Mouse (Mus musculus) urinary bladder, postnatal 36 days (tissue): ENCODE data around the gene Slc2a4.
"Not testable (repeated sequence)": the region's sequence is repeated elsewhere in the genome, so short reads cannot be mapped to it uniquely, and the experiment has no call there.

Experiments
- DNase-seq, 2 experiments: peaks; one replicate each; pipeline ENCODE4 v3.0.0; 2022; ENCODE audit warnings: low spot score in 2 of 2, mixed read lengths in 1 of 2

Slc2a4 gene

DNA sequence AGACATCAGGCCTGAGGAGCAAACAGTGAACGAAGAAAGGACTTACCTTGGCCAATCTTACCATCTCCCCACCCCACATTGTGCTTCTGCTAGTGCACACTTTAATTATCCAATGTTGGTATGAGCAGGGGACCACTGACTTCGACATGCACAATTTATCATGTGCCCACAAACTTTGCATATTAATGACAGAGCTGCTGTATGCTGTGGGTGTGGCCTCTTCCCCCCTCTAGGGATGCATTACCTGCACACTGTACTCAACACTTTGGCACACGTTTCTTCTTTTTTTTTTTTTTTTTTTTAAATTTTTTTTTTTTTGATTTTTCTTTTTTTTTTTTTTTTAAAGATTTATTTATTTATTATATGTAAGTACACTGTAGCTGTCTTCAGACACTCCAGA, 22.8 kb upstream of the Slc2a4 start:
- no peak for DNase-seq

DNA sequence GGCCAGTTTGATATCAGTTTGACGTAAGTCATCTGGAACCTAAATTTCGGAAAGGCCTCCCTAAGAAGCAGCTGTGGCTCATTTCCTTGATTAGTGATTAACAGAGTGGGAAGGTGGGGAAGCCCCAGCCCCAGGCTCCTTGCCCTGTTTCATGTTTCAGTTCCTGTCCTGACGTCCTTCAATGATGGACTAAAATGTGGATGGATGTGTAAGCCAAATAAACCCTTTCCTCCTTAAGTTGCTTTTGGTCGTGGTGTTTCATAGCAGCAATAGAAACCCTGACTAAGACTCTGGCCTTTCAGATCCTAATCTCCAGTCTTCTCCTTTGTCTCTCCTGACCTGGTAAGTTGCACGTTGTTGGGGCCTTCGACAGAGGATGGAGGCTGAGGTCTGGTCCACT, 22.2 kb upstream of the Slc2a4 start:
- no peak for DNase-seq

DNA sequence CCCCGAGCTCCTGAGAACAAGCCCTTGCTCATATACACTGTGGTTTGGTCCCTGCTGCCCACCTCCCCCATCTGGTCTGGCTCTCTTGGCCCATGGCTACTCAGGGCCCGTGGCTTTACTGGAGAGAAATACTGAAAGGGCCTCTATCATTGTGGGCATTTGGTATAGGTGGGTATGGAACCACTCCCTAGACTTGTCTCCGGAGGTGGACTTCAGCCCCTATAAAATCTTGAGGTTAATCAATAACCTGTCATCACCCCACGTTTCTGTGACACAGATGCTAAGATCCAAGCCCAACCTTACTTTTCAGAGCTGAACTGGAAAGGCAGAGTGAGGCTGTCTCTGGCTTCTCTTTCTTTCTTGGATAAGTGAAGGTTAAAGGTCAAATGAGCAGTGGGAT, 20.8 kb upstream of the Slc2a4 start:
- DNase-seq, result no peak

DNA sequence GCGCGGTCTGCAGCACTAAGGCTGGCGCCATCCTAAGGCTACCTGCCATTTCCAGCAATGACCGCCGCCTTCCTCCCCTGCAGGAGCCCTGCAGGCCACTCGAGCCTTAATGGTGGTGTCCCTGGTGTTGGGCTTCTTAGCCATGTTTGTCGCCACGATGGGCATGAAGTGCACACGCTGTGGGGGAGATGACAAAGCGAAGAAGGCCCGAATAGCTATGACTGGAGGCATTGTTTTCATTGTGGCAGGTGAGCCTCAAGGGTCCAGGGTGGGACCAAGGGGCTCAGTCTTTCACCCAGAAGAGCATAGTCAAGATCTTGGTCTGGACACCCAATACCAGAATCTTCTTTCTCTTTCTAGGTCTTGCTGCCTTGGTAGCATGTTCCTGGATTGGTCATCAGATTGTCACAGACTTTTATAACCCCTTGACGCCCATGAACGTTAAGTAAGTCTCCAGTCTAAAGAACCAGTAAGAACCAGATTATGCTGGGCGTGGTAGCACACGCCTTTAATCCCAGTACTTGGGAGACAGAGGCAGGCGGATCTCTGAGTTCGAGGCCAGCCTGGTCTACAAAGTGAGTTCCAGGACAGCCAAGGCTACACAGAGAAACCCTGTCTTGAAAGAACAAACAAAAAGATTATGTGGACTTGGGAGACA, 19.0 kb upstream of the Slc2a4 start:
- DNase-seq, result no peak

- DNase-seq, result peak; percentile 37 to 61
Observed at GRCm38 (mm10) chr11:69966006-69966859, 18.2 kb upstream of the Slc2a4 start.

GRCm38 (mm10) chr11:69965271-69966005, 17.4 kb upstream of the Slc2a4 start:
- peak; percentile 65 to 77 for DNase-seq

DNA sequence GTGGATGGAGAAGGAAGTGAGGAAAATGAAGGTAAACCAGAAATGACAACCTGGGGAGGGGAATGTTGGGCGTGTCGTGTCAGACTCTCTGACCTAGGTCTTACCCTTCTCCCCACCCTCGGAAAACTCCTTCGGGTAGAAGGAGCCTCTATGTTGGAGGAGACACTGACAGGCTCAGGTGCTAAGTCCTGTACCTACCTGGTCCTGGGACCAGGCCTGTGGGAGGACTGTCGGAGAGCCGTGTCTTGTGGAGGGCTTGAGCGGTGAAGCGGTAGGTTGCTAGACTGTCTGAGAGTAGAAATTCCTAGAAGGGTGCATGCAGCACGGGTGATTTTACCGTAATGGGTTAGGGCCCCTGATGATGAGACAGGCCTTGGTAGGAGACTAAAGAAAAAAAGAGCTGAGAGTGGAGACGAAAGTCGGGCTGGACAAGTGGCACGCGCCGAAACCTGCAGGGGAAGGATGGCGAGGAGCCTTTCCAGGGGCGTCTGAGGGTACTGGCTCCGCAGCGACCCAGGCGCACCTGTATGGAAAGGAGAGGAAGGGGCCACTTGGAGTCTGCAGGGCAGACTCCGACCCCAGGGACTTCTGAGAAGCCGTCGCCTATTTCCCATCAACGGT, 16.8 kb upstream of the Slc2a4 start, which contains the start of gene Cldn7:
Gene Cldn7, plus strand, starts transcription at position 130 of the 621 bp plus-strand sequence.
- no peak for DNase-seq

- DNase-seq, result peak; percentile 36 to 57
Observed at GRCm38 (mm10) chr11:69961841-69962240, 13.9 kb upstream of the Slc2a4 start.

GRCm38 (mm10) chr11:69960616-69961015, 12.6 kb upstream of the Slc2a4 start:
- DNase-seq, result no peak

DNA sequence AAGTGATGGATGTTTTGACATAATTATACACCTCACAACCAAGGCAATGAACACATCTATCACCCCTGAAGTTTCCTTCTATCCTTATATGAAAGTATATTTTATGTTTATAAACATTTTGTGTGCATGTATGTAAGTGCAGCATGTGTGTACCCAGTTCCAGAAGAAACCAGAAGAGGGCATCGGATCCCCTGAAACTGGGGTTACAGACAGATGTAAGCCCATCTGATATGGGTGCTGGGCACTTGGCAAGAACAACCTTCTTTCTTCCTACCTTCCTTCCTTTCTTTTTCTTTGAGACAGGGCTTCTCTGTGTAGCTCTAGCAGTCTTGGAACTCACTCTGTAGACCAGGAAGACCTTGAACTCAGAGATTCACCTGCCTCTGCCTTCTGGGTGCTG, 8.2 kb upstream of the Slc2a4 start:
- no peak for DNase-seq

GRCm38 (mm10) chr11:69955618-69956017, 7.6 kb upstream of the Slc2a4 start:
- DNase-seq, result not testable (repeated sequence)

GRCm38 (mm10) chr11:69953267-69953915, 5.4 kb upstream of the Slc2a4 start:
- DNase-seq, result no peak

GRCm38 (mm10) chr11:69952274-69952673, 4.3 kb upstream of the Slc2a4 start:
- DNase-seq, result no peak

DNA sequence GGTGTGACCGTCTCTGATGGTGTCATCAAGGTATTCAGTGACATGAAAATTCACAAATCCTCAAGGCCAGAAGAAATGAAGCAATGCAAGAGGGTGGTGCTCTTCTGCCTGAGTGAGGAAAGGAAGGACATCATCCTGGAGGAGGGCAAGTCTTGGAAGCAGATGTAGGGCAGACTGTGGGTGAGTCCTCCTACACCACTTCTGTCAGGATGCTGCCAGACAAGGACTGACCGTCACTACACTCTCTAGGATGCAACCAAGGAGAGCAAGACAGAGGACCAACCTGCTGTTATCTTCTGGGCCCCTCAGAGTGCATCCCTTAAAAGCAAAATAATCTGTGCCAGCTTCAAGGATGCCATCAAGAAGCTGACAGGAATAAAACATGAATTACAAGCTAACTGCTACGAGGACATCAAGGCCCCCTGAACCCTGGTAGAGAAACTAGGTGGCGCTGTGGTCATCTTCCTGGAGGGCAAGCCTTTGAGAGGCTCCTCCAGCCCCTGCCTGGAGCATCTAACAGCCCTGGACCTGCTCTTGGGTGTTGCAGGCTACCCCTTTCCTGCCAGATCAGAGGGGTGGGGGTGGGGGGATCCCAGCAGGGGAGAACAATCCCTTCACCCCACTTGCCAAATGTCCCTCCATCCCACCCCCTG, 2.9 kb upstream of the Slc2a4 start:
- no peak for DNase-seq

GRCm38 (mm10) chr11:69948763-69949150, 769 bp upstream of the Slc2a4 start:
- DNase-seq, result peak; percentile 78 to 86

DNA sequence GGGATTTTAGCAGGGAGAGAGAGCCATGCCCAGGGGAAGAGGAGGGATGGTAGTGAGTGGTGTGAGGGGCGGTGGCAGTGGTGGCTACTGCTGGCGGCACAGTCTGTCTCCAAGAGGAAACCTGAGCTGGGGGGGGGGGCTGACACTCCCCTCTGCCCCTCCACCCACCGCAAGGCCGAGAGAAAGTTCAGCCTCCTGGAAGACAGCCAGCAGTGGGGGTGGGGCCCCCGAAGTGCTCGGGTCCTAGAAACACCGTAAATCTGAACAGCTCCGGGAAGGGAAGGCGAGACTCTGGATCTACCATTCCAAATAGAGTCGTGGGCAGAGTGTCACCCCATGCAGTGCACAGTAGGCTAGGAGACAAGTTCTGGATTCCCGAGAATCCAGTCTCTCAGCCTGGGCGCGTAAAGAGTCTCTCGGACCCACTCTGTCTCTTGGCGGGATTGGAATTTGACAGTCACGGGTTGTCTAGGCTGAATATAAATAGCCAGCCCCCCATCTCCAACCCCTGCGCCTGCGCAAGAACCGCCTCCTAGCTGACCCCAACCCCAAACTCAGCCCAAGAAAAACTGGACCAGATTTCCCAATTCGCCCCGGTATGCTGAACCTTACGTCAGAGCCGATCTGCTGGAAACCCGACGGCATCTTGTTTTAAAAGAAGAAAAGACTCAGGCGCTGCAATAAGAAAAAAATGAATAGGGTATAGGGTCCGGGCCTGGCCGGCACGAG, 487 bp downstream of the Slc2a4 start:
- DNase-seq, result peak in 1 of 2 experiments; percentile 53

DNA sequence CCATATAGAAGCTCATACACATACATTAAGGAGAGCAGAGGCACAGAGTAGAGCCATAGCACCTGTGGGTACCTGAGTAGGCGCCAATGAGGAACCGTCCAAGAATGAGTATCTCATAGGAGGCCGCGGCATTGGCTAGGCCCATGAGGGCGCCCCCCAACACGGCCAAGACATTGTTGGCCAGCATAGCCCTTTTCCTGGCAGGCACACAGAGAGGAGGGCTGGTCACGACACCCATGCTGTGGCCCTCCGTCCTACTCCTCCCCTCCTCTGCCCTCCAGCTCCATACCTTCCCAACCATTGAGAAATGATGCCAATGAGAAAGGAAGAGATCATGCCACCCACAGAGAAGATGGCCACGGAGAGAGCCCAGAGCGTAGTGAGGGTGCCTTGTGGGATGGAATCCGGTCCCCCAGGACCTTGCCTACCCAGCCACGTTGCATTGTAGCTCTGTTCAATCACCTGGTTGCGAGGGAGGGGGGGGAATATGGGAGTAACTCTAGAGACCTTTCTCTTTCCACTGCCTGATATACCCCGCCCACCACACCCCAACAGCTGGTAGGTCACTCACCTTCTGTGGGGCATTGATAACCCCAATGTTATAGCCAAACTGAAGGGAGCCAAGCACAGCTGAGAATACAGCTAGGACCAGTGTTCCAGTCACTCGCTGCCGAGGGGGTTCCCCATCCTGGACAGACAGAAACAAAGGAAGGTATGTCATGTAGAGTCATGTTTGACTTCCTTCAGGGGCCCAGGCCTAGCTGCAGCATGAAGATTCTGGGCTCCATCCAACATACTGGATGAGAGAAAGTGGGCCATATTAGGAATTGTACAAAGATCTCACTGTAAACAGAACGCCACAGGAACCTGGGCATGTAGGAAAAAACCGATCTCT, 1.7 kb downstream of the Slc2a4 start:
- no peak for DNase-seq

DNA sequence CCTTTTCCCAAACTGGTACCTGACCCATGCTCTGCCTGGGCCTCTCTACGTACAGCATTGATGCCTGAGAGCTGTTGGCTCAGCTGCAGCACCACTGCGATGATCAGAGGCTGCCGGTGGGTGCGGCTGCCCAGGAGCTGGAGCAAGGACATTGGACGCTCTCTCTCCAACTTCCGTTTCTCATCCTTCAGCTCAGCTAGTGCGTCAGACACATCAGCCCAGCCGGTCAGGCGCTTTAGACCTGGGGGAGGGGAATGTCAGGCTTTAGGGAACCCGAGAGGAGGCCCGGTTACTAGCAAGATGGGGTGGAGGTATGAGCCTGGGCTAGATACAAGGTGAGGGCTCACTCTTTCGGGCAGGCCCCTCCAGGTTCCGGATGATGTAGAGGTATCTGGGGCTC, 2.8 kb downstream of the Slc2a4 start:
- DNase-seq, result no peak

DNA sequence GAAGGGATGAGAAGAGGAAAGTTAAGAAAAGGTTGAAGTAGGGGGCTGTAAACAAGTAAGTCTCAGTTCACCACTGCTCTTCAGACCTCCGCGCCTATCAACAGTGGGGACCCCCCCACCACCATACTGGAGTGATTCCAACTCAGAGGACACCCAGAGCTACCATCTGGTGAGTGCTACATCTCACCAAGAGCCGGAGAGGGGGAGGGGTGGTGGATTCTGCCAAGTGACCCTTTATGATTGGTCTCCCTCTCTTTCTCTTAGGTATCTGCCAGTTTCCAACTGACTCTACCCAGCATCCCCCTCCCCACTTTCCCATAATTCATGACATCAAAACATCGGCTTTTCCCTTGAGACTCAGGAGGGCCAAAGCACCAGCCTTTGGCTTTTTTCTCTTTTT, 7.0 kb downstream of the Slc2a4 start:
- no peak for DNase-seq
